Mouse (Mus musculus) MEL (cell line): ENCODE measurements around the gene Zg16.

Source experiments
- CTCF ChIP-seq, 3 experiments: IDR thresholded peaks in 2 of 3; conservative IDR thresholded peaks in 1 of 3; 2 replicates each; pipeline ENCODE4 v1.5.1; 2011 to 2012; ENCODE audit warnings: low read length in 3 of 3, low read depth in 2 of 3, mild to moderate bottlenecking in 2 of 3, improper control_type of control experiment in 1 of 3, inconsistent platforms in 1 of 3, mixed read lengths in 1 of 3, moderate library complexity in 1 of 3; ENCODE audit not compliant: control insufficient read depth in 1 of 3, insufficient read depth in 1 of 3, poor library complexity in 1 of 3, severe bottlenecking in 1 of 3
- EP300 ChIP-seq, 2 experiments: IDR thresholded peaks; 2 replicates each; pipeline ENCODE4 v1.6.1; 2011; ENCODE audit warnings: improper control_type of control experiment in 2 of 2, low read length in 2 of 2, low read depth in 1 of 2, mild to moderate bottlenecking in 1 of 2
- POLR2A ChIP-seq, 2 experiments: IDR thresholded peaks; 2 replicates each; pipeline ENCODE4 v1.6.1; 2011 to 2012; ENCODE audit warnings: low read length in 2 of 2, mild to moderate bottlenecking in 2 of 2, control low read depth in 1 of 2, improper control_type of control experiment in 1 of 2, low read depth in 1 of 2, moderate library complexity in 1 of 2; ENCODE audit not compliant: control insufficient read depth in 1 of 2, insufficient read depth in 1 of 2, poor library complexity in 1 of 2
- UBTF ChIP-seq: IDR thresholded peaks from 2 replicates; pipeline ENCODE4 v1.6.1; 2012; ENCODE audit warnings: low read depth, mild to moderate bottlenecking, inconsistent platforms, low read length, improper control_type of control experiment, moderate library complexity, borderline replicate concordance; ENCODE audit not compliant: insufficient read depth
- USF2 ChIP-seq, 2 experiments: IDR thresholded peaks; 2 replicates each; pipeline ENCODE4 v1.6.1; 2011 to 2012; ENCODE audit warnings: improper control_type of control experiment in 2 of 2, low read length in 2 of 2, borderline replicate concordance in 1 of 2, inconsistent platforms in 1 of 2, low read depth in 1 of 2, mild to moderate bottlenecking in 1 of 2; ENCODE audit not compliant: insufficient read depth in 1 of 2

DNA sequence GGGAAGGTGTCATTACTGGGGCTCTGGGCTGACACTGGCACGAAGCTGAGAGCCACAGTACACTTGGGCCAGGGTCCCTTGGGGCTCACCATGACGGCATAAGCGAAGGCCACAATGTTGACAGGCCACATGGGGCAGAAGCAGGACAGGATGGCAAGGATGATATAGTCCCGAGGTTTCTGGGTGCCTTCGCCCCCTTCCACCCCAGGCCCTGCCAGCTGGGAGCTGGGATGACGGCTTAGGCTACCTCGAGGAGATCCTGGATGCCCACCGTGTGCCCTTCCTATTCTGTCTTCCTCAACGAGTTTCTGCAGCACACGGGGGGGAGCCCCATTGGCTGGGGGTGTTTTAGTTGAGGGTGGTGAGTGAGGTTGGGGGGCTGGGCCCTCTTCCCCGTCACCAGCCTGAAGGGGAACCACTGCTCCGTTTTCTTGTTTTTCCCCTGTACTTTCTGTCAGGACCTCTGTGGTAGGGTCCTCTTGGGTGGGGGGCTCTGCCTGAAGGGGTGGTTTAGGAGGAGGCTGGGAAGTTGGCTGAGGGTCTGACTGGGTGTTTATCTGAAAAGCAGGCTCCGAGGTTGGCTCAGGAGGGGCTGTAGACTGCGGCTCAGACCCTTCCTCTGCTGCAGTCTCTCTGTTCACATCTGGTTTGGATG, 67.7 kb downstream of the Zg16 start:
- no peak for TF ChIP-seq USF2 (IDR thresholded peaks at IDR 0.05; ENCODE audit: borderline replicate concordance in 1 of 2, insufficient read depth in 1 of 2, low read depth in 1 of 2, low read length in 2 of 2)
- no peak for TF ChIP-seq POLR2A (IDR thresholded peaks at IDR 0.05; ENCODE audit: control insufficient read depth in 1 of 2, insufficient read depth in 1 of 2, low read depth in 1 of 2, low read length in 2 of 2, poor library complexity in 1 of 2)
- TF ChIP-seq CTCF (IDR thresholded peaks at IDR 0.05 in 2 of 3, conservative IDR thresholded peaks at IDR 0.05 in 1 of 3; ENCODE audit: control insufficient read depth in 1 of 3, insufficient read depth in 1 of 3, low read depth in 2 of 3, low read length in 3 of 3, poor library complexity in 1 of 3, severe bottlenecking in 1 of 3): no peak
- TF ChIP-seq EP300 (IDR thresholded peaks at IDR 0.05; ENCODE audit: low read depth in 1 of 2, low read length in 2 of 2): no peak
- TF ChIP-seq UBTF: no peak
